Mouse (Mus musculus) heart, adult 9 months (tissue): ENCODE measurements around the gene Gpc6.

Source experiments
- DNase-seq, 2 experiments: peaks; one replicate each; pipeline ENCODE4 v3.0.0; 2022; ENCODE audit warnings: low spot score in 2 of 2

Gene Gpc6

DNA sequence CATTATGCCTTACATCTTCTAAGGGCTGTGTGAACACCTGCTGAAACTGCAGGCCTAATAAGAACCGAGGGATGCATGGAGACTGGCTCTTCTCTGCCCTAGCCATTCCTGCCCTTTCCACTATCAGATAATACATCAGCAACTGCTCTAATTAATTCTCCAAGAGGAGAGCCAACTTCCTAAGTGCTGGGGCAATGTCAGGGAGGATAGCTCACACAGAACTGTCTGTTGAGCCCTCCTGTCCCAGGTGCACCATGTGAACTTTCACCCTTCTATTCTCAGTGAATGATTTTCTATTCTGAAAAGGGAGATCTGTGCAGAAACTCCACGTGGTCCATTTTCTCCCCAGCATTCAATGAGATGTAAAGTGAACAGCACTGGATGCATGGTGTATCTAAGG, 136.0 kb downstream of the Gpc6 start:
- DNase-seq: no peak

DNA sequence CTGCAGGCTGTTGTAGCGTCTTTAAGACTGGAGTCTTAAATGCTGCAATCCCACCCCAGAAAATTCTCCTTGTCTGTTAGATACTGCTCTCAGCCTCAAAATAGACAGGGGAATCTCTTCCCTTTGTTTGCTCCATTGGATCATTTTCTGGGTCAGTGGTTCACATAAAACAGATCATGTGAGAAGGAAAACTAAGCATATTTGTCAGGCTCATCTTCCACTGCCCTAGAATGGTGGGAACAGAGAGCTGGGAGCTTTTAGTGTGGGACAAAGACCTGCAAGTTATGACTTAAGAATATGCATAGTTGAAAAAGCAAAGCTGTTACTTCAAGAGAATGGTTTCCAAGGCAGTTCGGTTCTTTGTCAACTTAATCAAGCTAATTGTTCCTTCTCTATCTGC, 136.4 kb downstream of the Gpc6 start:
- no peak for DNase-seq

DNA sequence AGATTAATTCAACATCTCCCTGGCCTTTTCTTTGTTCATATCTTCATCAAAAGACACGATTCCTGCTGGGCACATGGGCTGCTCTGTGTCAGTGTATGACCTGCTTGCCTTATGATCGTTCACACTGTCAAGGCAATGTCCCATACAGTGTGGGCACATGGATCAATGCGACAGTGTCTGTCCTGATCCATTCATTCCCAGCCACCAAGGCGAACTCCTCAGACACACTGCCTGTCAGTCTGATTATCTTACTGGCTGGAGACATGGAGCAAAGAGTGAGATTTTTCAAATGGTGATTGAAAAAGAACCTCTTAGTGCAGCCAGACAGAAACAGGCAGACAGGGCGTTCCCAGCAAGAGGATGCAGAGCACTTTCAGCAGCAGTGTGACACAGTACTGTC, 143.1 kb downstream of the Gpc6 start:
- no peak for DNase-seq

GRCm38 (mm10) chr14:117070470-117071085, 145.5 kb downstream of the Gpc6 start:
- DNase-seq: no peak

DNA sequence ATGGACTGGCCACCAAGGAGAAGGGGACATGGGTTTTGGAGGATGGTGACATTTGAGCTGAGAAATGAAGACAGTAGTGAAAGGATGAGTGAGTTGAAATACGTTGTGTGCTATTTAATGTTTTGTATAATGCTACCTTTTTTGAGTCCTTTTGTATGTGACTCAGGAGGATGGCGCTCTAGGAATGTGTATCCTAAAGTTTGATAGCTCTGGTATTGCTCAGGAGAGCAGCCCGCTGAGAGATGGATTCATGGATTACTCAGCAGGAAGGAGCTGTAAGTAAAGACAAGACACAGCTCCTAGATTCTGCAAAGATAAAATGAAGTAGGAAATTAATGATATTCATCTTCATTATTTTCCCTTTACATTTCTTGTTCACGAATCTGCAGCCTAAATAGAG, 168.5 kb downstream of the Gpc6 start:
- DNase-seq: no peak

DNA sequence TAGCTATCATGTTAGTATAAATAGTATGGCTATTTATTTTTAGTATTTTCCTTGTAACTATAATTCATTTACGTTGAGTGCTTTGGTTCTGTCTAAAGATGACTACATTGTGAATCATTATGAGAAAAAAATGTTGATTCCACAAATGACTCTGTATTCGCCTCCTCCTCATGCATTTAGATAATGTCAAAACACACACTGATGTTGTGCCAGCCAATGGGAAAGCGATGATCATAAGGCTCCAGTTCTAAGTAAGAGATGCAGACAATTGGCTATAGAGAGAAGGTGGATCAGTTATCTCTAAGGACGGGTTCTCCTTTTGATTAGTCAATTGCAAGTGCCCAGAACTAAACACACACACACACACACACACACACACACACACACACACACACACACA, 181.8 kb downstream of the Gpc6 start:
- DNase-seq: no peak

DNA sequence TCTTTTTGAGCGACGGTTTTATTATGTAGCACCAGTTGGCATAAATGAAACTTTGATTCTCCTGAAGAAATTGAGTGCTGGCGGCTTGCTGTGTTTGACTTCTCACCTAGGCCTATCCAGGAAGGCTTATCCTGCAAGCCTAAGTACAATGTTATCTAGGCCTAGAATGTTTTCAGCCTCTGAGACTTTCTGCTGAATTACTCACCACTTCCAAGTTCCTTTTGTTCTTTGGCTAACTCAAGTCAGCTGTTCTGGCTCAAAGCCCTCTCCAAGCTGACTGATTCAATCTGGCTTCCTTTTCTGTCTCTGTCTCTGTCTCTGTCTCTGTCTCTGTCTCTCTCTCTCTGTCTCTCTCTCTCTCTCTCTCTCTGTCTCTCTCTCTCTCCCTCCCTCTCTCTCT, 188.0 kb downstream of the Gpc6 start:
- DNase-seq: peak; percentile 14 to 34

DNA sequence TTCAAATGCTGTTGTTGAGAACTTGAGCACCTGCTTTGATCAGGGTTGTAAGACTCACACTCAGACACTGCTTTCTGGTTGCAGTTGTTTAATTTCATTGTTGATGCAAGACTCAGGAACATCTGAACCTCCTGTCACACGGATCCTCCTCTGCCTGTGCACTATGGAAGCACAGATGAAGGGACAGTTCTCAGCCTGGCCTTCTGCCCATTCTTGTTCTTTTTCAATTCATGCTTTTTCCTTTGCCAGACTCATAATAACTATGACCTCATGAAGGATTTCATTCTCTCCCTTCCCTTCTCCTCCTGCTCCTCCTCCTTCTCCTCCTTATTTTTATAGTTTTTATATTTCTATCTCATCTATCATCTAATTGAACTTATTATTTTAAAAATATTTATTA, 196.9 kb downstream of the Gpc6 start:
- no peak for DNase-seq

DNA sequence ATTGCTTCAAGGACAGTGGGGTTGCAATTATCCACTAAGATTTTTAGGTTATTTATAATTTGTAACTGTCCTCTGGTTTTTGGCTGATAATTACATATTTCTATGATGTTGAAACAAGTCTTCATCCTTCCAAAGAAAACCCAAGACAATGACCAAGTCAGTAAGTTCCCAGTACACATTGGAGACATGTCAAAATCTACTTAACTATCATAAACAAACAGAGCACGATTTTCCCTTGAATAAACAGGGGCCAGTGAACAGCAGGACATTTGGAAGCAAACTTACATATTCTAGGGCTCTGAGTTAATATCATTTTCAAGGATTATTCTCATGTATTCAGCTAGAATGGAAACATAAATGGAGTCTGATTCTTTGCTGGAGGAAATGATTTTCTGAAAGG, 205.2 kb downstream of the Gpc6 start:
- peak; percentile 28 to 55 for DNase-seq

DNA sequence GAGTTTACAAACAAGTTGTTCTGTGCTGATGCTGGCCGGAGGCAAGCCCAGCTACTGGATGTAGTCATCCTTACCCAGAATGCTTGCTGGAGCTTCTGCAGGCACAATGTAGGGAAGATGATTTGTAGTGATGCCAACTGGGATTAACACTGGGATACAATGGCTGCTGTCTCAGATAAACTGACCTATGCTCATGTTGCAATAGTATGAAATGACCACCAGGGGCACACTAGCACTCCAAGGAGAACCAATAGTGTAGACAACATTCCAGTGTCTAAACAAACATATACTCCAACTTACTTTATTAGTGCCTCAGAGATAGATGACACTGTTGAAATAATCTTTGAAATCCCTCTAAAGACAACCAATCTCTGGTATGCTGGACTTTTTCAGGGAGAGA, 206.2 kb downstream of the Gpc6 start:
- DNase-seq: no peak

DNA sequence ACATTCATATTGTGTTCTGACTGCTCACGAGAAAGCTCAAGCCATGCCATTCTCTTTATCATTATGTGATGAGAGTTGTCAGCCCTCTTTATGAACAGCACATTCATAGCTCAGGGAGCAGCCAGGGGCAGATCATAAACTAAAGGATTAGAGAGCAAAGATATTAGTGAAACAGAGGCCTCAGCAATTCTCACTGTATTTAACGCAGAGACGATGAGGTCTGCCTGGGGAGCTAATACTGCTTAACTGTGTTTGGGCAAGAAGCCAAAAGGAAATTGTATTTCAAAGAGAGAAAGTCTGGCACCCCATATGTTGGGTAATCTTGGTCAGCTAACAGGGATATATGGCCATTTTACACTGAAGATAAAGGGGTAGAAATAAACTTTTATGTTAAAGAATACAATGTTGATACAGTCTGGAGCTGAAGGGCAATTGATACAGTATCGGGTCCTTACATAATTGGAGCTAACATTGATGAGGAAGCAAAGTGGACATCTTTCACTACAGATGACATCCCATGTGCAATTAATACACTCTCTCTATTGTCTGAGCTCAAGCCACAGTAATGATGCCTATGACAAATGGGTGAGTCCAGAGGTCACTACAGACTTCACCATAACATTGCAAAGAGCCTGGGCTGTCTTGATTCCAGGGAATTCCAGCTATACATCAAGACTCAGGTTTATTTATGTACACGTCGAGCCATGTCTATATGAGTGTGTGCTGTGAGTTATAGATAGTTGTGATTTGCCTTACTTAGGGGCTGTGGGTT, 216.1 kb downstream of the Gpc6 start:
- DNase-seq: no peak

DNA sequence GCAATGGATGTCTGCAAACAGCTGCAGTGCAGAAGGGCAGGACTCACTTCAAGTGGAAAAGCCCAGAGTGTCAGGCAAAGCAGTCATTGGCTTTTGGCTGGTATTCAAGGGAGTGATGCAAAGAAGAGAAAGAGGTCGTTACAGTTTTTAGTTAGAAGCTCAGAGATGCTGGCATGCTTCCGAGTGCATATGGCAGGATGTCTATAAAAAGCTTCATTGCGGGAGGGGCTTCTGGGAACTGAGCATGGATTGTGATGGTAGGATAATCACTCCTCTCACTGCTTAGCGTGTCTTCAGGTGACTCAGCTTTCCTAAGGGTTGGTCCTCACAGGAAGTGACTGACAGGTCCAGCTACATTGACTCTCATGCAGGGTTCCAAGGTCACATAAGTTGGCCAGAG, 221.0 kb downstream of the Gpc6 start:
- peak in 1 of 2 experiments; percentile 5 for DNase-seq

DNA sequence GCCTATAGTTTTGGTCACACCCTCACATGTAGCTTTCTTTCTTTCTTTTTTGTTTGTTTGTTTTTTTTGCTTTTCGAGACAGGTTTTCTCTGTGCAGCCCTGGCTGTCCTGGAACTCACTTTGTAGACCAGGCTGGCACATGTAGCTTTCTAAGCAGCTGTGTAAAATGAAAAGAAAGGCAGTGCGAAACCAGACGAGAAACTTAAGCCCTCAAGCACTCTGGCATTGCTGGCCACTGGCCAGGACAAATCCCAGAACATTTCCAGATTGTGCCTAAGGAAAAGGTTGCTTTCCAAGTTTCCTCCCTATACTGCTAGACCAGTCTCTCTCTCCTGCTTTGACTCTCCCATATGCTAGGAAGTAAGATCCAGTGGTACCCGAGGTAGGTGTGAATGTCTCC, 221.6 kb downstream of the Gpc6 start:
- no peak for DNase-seq

GRCm38 (mm10) chr14:117151621-117152020, 226.5 kb downstream of the Gpc6 start:
- no peak for DNase-seq

GRCm38 (mm10) chr14:117155884-117156465, 230.9 kb downstream of the Gpc6 start:
- no peak for DNase-seq

DNA sequence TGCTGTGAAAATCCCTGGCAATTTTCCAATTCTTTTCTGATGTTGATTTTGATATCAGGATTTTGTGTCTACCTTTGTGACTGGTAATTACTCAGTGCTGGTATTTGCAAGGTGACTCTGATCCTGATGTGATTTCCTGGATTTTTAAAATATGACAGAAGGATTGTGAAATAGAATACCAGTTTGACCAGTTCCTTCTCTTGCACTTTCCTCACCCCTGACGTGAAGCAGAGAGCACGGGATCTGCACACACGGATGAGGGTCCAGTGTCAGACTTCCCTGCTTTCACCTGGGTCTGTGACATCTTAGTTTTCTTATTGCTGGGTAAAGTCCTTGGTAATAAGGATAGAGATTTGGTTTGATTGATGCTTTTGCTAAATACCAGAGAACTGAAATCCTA, 232.3 kb downstream of the Gpc6 start:
- no peak for DNase-seq

DNA sequence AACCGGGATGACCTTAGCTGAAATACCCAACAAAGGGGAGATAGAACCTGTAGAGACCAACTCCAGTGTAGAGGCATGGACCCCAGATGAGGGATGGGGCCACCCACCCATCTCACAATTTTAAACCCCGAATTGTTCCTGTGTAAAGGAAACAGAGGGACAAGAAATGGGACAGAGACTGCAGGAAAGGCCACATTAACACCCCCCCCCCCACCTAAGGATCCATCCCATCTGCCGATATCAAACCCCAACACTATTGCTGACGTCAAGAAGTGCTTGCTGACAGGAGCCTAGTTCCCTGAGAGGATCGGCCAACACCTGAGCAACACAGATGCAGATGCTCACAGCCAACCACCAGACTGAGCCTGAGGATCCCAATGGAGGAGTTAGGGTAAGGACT, 241.2 kb downstream of the Gpc6 start:
- no peak for DNase-seq

- DNase-seq: no peak
Measured at GRCm38 (mm10) chr14:117193364-117193763, 268.2 kb downstream of the Gpc6 start.

DNA sequence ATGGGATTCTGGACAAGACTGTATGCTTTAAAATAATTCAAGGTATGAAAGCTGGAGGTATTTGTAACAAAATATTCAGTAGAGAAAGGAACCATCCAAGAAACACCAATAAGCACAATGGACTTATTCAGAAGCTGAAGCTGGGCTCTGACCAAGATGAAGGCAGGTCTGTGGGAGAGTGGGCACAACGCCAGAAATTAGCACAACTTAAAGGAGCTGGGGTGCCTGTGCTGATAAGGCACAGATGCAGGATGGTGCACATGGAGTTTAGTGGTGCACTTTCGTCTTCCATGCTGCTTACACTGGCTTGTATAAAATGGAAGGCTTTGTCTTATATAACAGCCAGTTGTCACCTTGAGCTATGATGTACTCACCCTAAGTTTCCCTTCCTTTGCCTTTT, 276.9 kb downstream of the Gpc6 start:
- DNase-seq: no peak

DNA sequence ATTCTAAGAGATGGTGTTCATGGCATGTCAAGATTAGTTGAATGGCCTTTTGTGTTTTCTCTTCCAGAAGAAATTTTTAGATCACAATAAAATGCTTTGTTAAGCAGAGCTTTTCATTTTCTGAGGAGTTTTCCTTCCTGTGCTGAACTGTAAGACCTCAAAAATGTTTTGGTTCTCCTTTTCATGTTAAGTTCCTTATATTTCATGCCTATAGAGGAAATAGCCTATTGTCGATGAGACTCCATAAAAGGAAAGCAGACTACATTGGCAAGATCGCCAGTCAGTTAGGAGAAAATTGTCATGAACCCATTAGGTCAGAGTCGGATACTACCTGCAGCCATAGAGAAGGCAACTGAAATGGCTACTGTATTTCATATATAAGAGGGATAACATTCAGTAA, 278.8 kb downstream of the Gpc6 start:
- DNase-seq: no peak

DNA sequence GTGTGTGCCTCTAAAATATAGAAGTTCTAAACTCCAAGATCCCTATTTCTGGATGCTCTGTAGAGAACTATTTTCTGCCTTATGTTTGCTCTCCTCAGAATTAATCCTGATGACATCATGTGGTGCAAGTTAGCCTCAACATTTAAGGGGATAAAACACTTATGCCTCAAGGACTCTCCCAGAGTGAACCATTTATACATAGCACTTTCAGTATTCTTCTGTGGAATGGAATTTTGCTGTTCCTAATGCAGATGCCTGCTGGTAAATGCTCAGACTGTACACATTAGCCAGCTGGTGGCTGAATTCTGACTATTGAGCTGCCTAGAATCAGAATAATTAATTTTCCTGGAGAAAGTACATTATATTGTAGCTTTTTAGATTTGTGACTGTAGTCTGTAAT, 289.3 kb downstream of the Gpc6 start:
- no peak for DNase-seq

GRCm38 (mm10) chr14:117226920-117227319, 301.8 kb downstream of the Gpc6 start:
- no peak for DNase-seq

DNA sequence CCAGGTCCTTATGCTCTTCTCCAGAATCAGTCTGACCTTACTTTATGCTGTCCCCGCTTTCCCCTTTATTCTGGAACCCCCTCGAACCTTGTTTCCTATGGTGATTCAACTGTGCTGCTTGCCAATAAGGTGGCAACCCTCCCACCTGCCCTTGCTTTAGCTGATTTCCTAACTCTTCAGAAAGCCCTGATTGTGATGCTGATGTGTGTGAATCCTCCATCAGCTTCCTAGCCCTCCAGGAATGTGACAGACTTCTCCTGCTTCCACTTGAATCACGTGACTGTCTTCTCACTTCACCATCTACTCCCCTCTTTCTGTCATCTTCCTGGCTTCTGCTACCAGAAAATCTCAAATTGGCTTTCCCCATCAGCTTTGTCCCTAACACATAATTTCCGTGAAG, 305.4 kb downstream of the Gpc6 start:
- DNase-seq: no peak
